Mouse (Mus musculus) kidney, embryonic 14.5 days (tissue): ENCODE data around the gene Ppm1l. TPM values are rescaled to one million over a fixed set of nuclear protein-coding genes. Genes with fewer than 3 reads are reported as not detected.

Experiments used
- ATAC-seq: fragments of 200-750 bp; cut with Nextera tagmentation; 2 replicates; pipeline ENCODE4 v1.8.0; 2017; ENCODE audit warnings: moderate number of reproducible peaks, mild to moderate bottlenecking, moderate TSS enrichment, moderate library complexity; ENCODE audit not compliant: low FRiP score, low TSS enrichment
- H3K27ac ChIP-seq: fragments of 300-500 bp; sonication (generic); 2 replicates; pipeline ENCODE4 v1.5.1; 2014; ENCODE audit warnings: low read depth, mild to moderate bottlenecking, low read length, moderate library complexity, mixed read lengths
- H3K27me3 ChIP-seq: fragments of 300-500 bp; sonication (generic); 2 replicates; pipeline ENCODE4 v1.6.1; 2014; ENCODE audit warnings: mild to moderate bottlenecking, low read length; ENCODE audit not compliant: control insufficient read depth, insufficient read depth
- H3K36me3 ChIP-seq: fragments of 300-500 bp; sonication (generic); 2 replicates; pipeline ENCODE4 v1.6.1; 2014; ENCODE audit warnings: low read length, mixed read lengths; ENCODE audit not compliant: control insufficient read depth, insufficient read depth
- H3K4me1 ChIP-seq: fragments of 300-500 bp; sonication (generic); 2 replicates; pipeline ENCODE4 v1.6.1; 2014; ENCODE audit warnings: low read length, mixed read lengths; ENCODE audit not compliant: control insufficient read depth, insufficient read depth
- H3K4me2 ChIP-seq: fragments of 300-500 bp; sonication (generic); replicated peaks from 2 replicates; pipeline ENCODE4 v1.6.1; 2014; ENCODE audit warnings: low read depth, mild to moderate bottlenecking, low read length
- H3K4me3 ChIP-seq: fragments of 300-500 bp; sonication (generic); 2 replicates; pipeline ENCODE4 v1.5.1; 2014; ENCODE audit warnings: mild to moderate bottlenecking, low read length
- H3K9ac ChIP-seq: fragments of 300-500 bp; sonication (generic); 2 replicates; pipeline ENCODE4 v1.6.1; 2014; ENCODE audit warnings: low read depth, mild to moderate bottlenecking, low read length, moderate library complexity
- H3K9me3 ChIP-seq: fragments of 300-500 bp; sonication (generic); 2 replicates; pipeline ENCODE4 v1.6.1; 2016; ENCODE audit warnings: low read length; ENCODE audit not compliant: control insufficient read depth
- WGBS: fragments of 180-500 bp; shearing (Covaris S2); extraction: QIAGEN DNeasy Blood & Tissue Kit; methylation state at CpG from one replicate; pipeline ENCODE4 v1.1.7; 2014; 5-methylcytosine and 5-hydroxymethylcytosine counted together
- polyA plus RNA-seq: library from polyadenylated mRNA; unstranded; fragments of >200 nt; fragmentation: Nextera tagmentation; extraction: Ambion mirVana; gene quantifications from 2 replicates; pipeline ENCODE4 v1.2.1, GENCODE M21; 2014

Ppm1l gene
- polyA plus RNA-seq, 1 experiment from 2014 or later = 6.7 TPM

DNA sequence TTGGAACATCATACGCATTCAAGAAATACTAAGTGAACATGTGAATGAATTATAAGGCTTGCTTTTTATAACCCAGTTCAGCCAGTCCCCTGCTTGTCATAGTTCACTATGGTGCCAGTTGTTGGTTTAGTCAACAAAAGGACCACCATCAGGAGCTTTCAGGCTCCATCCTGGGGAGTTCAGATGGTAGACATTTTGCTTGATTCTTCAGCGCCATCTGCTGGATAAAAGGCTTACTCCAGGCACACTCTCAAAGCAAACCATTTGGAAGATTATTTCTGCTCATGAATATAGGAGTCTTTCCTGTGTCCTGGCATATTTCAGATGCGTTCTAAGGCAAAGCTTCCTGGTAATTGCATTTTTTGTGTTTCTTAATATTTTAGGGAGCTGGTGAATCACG, 165.2 kb downstream of the Ppm1l start:
- Histone ChIP-seq H3K27me3 (no peaks in the 10 kb centered on the region), H3K9me3 (no peaks in the 10 kb centered on the region), H3K9ac (no peak overlapping the region), H3K36me3 (no peaks in the 10 kb centered on the region), H3K4me3 (no peak overlapping the region), H3K4me1 (no peaks in the 10 kb centered on the region), H3K4me2 (no peak overlapping the region), H3K27ac (no peak overlapping the region)
- 0 out of 2 replicates have a peak, but pooled peaks have one; percentile 48 for ATAC-seq
- 35% methylated on average over 4 of the region's 4 CpGs for WGBS

GRCm38 (mm10) chr3:69484006-69484574, 167.4 kb downstream of the Ppm1l start:
- no peak for ATAC-seq
- H3K9me3 ChIP-seq = no peaks in the 10 kb centered on the region
- no peak overlapping the region for H3K27ac ChIP-seq
- H3K36me3 ChIP-seq = no peaks in the 10 kb centered on the region
- no peak overlapping the region for H3K4me3 ChIP-seq
- no peaks in the 10 kb centered on the region for H3K4me1 ChIP-seq
- no peak overlapping the region for H3K9ac ChIP-seq
- WGBS = 76% methylated on average over 13 of the region's 13 CpGs
- no peak overlapping the region for H3K4me2 ChIP-seq
- no peaks in the 10 kb centered on the region for H3K27me3 ChIP-seq

DNA sequence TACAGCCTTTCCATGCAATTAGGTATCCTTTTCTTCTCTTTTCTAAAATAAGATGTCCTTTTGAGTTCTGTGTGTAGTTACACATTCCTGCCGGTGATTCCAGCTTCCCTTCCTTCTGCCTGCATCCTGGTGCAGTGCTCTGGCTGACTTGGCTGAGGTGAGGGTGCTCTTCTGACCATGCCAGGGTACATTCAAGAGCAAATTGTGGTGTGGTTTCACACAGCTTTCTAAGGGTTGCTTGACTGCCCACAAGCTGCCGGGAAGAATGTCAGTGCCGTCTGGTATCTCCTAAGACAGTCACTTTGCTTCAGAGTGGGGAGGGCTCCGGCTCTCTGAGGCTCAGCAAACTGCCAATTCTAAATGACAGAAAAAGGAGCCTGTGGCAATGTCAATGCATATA, 167.9 kb downstream of the Ppm1l start:
- 65% methylated on average over 4 of the region's 4 CpGs for WGBS

DNA sequence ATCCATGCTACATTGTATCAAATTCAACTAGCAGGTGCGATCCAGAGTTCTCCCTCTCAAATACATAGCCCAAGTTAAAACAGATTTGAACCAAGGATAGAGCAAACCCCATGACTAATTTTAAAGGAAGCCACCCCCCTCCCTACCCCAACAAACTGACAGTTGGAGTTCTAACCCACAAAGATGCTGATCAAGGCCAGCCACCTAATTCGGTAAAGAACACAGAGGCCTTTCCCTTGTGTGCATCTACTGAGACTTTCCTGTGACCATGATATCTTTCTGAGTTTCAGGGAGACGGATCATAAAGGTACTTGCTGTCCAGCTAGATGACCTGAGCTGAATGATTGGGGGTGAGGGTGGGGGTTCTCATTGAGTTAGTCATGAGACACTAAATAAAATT, 168.7 kb downstream of the Ppm1l start:
- 84% methylated on average over 3 of the region's 3 CpGs for whole genome bisulfite sequencing
- ATAC-seq = no peak
- H3K27me3 ChIP-seq = no peaks in the 10 kb centered on the region
- no peaks in the 10 kb centered on the region for H3K36me3 ChIP-seq
- no peak overlapping the region for H3K27ac ChIP-seq
- H3K4me1 ChIP-seq = no peaks in the 10 kb centered on the region
- H3K9ac ChIP-seq = no peak overlapping the region
- no peaks in the 10 kb centered on the region for H3K9me3 ChIP-seq
- H3K4me2 ChIP-seq = no peak overlapping the region
- no peak overlapping the region for H3K4me3 ChIP-seq

More for the DNA sequence above, 167.9 kb downstream of the Ppm1l start:
- no peak for ATAC-seq
- no peak overlapping the region for H3K4me3 ChIP-seq
- no peak overlapping the region for H3K27ac ChIP-seq
- no peaks in the 10 kb centered on the region for H3K4me1 ChIP-seq
- H3K9ac ChIP-seq = no peak overlapping the region
- H3K4me2 ChIP-seq = no peak overlapping the region
- H3K36me3 ChIP-seq = no peaks in the 10 kb centered on the region
- no peaks in the 10 kb centered on the region for H3K9me3 ChIP-seq
- H3K27me3 ChIP-seq = no peaks in the 10 kb centered on the region

GRCm38 (mm10) chr3:69485756-69486155, 169.1 kb downstream of the Ppm1l start:
- 55% methylated on average over 2 of the region's 2 CpGs for WGBS
- H3K4me2 ChIP-seq = no peak overlapping the region
- H3K9me3 ChIP-seq = no peaks in the 10 kb centered on the region
- no peak overlapping the region for H3K27ac ChIP-seq
- no peaks in the 10 kb centered on the region for H3K27me3 ChIP-seq
- ATAC-seq = peak; percentile 62
- H3K4me1 ChIP-seq = no peaks in the 10 kb centered on the region
- no peak overlapping the region for H3K4me3 ChIP-seq
- no peak overlapping the region for H3K9ac ChIP-seq
- H3K36me3 ChIP-seq = no peaks in the 10 kb centered on the region

GRCm38 (mm10) chr3:69487471-69487870, 170.8 kb downstream of the Ppm1l start:
- ATAC-seq = no peak
- H3K36me3 ChIP-seq = no peaks in the 10 kb centered on the region

GRCm38 (mm10) chr3:69489669-69490068, 173.0 kb downstream of the Ppm1l start:
- no peak for ATAC-seq
- H3K9ac ChIP-seq = no peak overlapping the region
- 89% methylated on average over 3 of the region's 3 CpGs for WGBS
- H3K9me3 ChIP-seq = no peaks in the 10 kb centered on the region
- no peaks in the 10 kb centered on the region for H3K27me3 ChIP-seq
- H3K27ac ChIP-seq = no peak overlapping the region
- no peaks in the 10 kb centered on the region for H3K4me1 ChIP-seq
- H3K4me2 ChIP-seq = no peak overlapping the region
- no peak overlapping the region for H3K4me3 ChIP-seq
- no peaks in the 10 kb centered on the region for H3K36me3 ChIP-seq

More at GRCm38 (mm10) chr3:69487471-69487870, 170.8 kb downstream of the Ppm1l start:
- Histone ChIP-seq H3K9ac (no peak overlapping the region), H3K9me3 (no peaks in the 10 kb centered on the region), H3K27me3 (no peaks in the 10 kb centered on the region), H3K4me1 (no peaks in the 10 kb centered on the region), H3K4me3 (no peak overlapping the region), H3K27ac (no peak overlapping the region), H3K4me2 (no peak overlapping the region)
- 79% methylated on average over 6 of the region's 6 CpGs for WGBS

- no peaks in the 10 kb centered on the region for H3K36me3 ChIP-seq
- no peaks in the 10 kb centered on the region for H3K27me3 ChIP-seq
- peak; percentile 88 for ATAC-seq
- WGBS = 66% methylated on average over 6 of the region's 6 CpGs
- H3K4me1 ChIP-seq = no peaks in the 10 kb centered on the region
- H3K27ac ChIP-seq = no peak overlapping the region
- H3K4me2 ChIP-seq = no peak overlapping the region
- H3K9me3 ChIP-seq = no peaks in the 10 kb centered on the region
- no peak overlapping the region for H3K4me3 ChIP-seq
- H3K9ac ChIP-seq = no peak overlapping the region
These were observed 174.5 kb downstream of the Ppm1l start for GRCm38 (mm10) chr3:69490981-69491681.

- ATAC-seq = no peak
- no peak overlapping the region for H3K4me2 ChIP-seq
- no peak overlapping the region for H3K4me3 ChIP-seq
- H3K36me3 ChIP-seq = no peaks in the 10 kb centered on the region
- H3K9ac ChIP-seq = no peak overlapping the region
- H3K4me1 ChIP-seq = no peaks in the 10 kb centered on the region
- H3K27ac ChIP-seq = no peak overlapping the region
- H3K9me3 ChIP-seq = no peaks in the 10 kb centered on the region
- 70% methylated on average over 4 of the region's 4 CpGs for WGBS
- no peaks in the 10 kb centered on the region for H3K27me3 ChIP-seq
These were observed 177.8 kb downstream of the Ppm1l start for GRCm38 (mm10) chr3:69494233-69495010.
